Mouse (Mus musculus): ENCODE results near the gene Olfr618.
"Not testable (repeated sequence)": the region's sequence is repeated elsewhere in the genome, so short reads cannot be mapped to it uniquely, and the experiment has no call there.

The Olfr618 gene

GRCm38 (mm10) chr7:103589803-103590202 lies at the start of gene Olfr618:
Gene Olfr618, plus strand, starts transcription at chr7:103590103.
- no peak for DNase-seq (ENCODE audit: low read depth, low spot score)

DNA sequence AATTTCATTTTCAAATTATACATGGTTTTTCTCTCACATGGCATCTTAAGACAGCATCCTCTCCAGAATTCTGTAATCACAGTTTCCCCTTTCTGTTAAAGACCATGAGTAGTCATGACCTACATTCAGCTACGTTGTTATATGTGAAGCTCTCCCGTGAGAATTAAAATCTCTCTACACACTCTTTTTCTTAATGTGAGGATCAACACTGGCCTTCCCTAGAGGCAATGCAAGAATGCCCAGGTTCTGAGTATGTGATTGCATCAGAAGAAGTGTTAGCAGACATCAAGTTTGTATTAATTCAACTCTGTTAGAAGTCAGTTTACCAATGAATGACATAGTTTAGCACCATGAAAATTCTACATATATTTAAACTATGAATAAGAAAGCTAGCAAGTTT lies 47.3 kb upstream of the Olfr618 start, which contains the start of gene Olfr612:
Gene Olfr612, minus strand, starts transcription at position 101 of the 400 bp plus-strand sequence.
- DNase-seq (ENCODE audit: low read depth, low spot score) = not testable (repeated sequence)

GRCm38 (mm10) chr7:103547774-103548173 lies 42.1 kb upstream of the Olfr618 start, which contains the start of gene Olfr613:
Gene Olfr613, plus strand, starts transcription at chr7:103548074.
- DNase-seq (ENCODE audit: low read depth, low spot score) = no peak

DNA sequence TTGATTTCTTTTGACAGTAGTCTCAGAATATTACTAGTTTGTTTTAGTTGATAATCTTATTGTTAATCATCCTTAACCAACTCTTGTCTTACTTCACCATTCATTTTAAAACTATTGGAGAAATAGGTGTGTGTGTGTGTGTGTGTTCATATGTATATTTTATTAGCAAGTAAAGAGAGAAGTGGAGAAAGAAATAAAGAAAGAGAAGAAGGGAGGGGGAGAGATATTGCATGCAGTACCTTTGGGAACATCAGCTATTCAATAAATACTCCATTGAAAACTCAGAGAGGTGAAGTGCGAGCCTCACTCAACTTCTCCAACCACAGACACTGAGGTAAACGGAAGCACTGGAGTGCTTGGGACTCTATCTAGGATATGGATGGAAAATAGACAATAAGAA lies 34.1 kb upstream of the Olfr618 start, which contains the start of gene Olfr615:
Gene Olfr615, plus strand, starts transcription at position 301 of the 400 bp plus-strand sequence.
- DNase-seq (ENCODE audit: low read depth, low spot score) = no peak

- DNase-seq (ENCODE audit: low read depth, low spot score) = no peak
Observed at GRCm38 (mm10) chr7:103569043-103569442, 20.9 kb upstream of the Olfr618 start, which contains the start of gene Olfr616. Gene Olfr616, minus strand, starts transcription at chr7:103569143.

GRCm38 (mm10) chr7:103572761-103573160 lies 17.1 kb upstream of the Olfr618 start, which contains the start of gene Olfr617:
Gene Olfr617, plus strand, starts transcription at chr7:103573061.
- no peak for DNase-seq (ENCODE audit: low read depth, low spot score)

DNA sequence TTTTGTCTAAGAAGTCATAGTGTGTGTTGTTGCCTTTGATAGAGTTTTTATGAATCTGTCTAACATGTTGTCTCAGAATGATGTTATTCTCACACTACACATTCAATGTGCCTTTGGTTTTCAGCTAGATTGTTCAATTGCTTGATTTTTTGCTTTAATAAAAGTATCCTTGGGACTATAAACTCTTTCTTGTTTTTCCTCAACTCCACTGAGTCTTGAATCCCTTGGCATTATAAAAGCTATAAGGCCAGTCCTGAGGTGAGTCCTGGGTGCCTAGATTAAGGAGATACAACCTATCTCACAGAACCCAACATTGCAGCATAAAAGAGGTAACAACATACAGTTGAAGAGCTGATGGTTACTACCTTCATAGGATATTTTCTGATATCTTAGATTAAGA lies 10.4 kb downstream of the Olfr618 start, which contains the start of gene Olfr619:
Gene Olfr619, plus strand, starts transcription at position 301 of the 400 bp plus-strand sequence.
- no peak for DNase-seq (ENCODE audit: low read depth, low spot score)

- DNase-seq (ENCODE audit: low read depth, low spot score) = no peak
Observed at GRCm38 (mm10) chr7:103607425-103607824, 17.5 kb downstream of the Olfr618 start.

DNA sequence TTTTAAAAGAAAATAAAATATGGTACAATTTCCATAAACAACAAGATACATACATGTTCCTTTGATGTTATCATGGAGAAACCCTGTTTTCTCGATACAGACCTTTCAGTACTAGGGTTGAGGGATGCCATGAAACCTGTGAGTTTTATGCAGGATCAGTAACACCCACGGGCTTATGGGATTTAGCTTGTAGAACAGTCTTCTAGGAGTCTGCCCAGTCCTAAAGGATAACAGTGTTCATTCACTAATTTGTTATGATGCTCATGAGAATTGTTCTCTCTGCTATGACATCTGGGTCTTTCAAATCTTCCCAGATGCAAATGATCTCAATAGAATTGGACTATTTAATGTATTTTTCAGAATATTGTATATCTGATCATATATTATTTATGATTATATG lies 22.5 kb downstream of the Olfr618 start, which contains the start of gene Olfr620:
Gene Olfr620, minus strand, starts transcription at position 101 of the 400 bp plus-strand sequence.
- no peak for DNase-seq (ENCODE audit: low read depth, low spot score)

GRCm38 (mm10) chr7:103636795-103637194 lies 46.9 kb downstream of the Olfr618 start:
- no peak for DNase-seq (ENCODE audit: low read depth, low spot score)

- DNase-seq (ENCODE audit: low read depth, low spot score) = no peak
Observed at GRCm38 (mm10) chr7:103642602-103643001, 52.7 kb downstream of the Olfr618 start, which contains the start of gene Olfr622. Gene Olfr622, minus strand, starts transcription at chr7:103642702.

GRCm38 (mm10) chr7:103644070-103644469 lies 54.2 kb downstream of the Olfr618 start:
- DNase-seq (ENCODE audit: low read depth, low spot score) = no peak

All from ES-CJ7 (cell line).